Mouse (Mus musculus) C2C12 (cell line): ENCODE results near the gene Large1.

ENCODE experiments used
- CEBPB ChIP-seq: IDR thresholded peaks from one replicate; pipeline ENCODE4 v1.6.1; 2011; ENCODE audit warnings: low read depth, mild to moderate bottlenecking, control low read depth, moderate library complexity
- CTCF ChIP-seq: IDR thresholded peaks from one replicate; pipeline ENCODE4 v1.5.1; 2011; ENCODE audit not compliant: control insufficient read depth, insufficient read depth, insufficient read length
- FOSL1 ChIP-seq: IDR thresholded peaks from one replicate; pipeline ENCODE4 v1.8.0; 2011; ENCODE audit warnings: mild to moderate bottlenecking, low read length; ENCODE audit not compliant: poor library complexity, insufficient read depth, severe bottlenecking
- MAX ChIP-seq: IDR thresholded peaks from one replicate; pipeline ENCODE4 v1.6.1; 2011; ENCODE audit warnings: mild to moderate bottlenecking, control low read depth
- MYOD1 ChIP-seq: IDR thresholded peaks from one replicate; pipeline ENCODE4 v1.6.1; 2011; ENCODE audit warnings: low read depth; ENCODE audit not compliant: control insufficient read depth, insufficient read length
- MYOG ChIP-seq: IDR thresholded peaks from one replicate; pipeline ENCODE4 v1.6.1; 2011; ENCODE audit not compliant: control insufficient read depth, insufficient read length; ENCODE audit errors: extremely low read depth
- USF1 ChIP-seq: IDR thresholded peaks from one replicate; pipeline ENCODE4 v1.6.1; 2011; ENCODE audit warnings: low read depth, mild to moderate bottlenecking, control low read depth, moderate library complexity

DNA sequence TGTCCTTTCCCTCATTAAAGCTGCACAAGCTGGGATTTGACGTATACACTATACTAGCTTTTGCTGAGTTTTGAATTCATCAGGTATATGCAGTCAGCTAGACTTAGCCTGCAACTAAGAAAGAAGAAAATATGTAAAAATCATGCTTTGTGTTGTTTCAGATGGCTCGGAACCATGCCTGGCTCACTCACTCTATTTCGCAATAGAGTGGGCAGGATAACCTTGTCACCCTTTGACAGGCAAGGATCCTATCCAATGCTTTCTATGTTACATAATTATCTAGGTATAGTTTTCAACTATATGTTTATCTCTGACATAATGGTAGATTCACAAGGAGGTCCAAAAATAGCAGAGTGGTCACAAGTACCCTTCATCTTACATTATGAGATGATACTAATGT is 109.2 kb downstream of the Large1 start:
- TF ChIP-seq MAX (no peak), CTCF (no peak), USF1 (no peak), MYOD1 (no peak), MYOG (no peak), CEBPB (peak; percentile 34), FOSL1 (no peak)
